Mouse (Mus musculus) liver, adult 2 months (tissue): ENCODE results near the gene Rmnd5a.

ENCODE experiments used
- CTCF ChIP-seq: fragments of 200-500 bp; IDR thresholded peaks from 2 replicates; pipeline ENCODE4 v1.5.1; 2011; ENCODE audit warnings: low read depth, low read length, control low read depth
- POLR2A ChIP-seq: fragments of 200-500 bp; IDR thresholded peaks from 2 replicates; pipeline ENCODE4 v1.6.1; 2011; ENCODE audit warnings: low read length, control low read depth; ENCODE audit not compliant: insufficient read depth; ENCODE audit errors: extremely low read depth

DNA sequence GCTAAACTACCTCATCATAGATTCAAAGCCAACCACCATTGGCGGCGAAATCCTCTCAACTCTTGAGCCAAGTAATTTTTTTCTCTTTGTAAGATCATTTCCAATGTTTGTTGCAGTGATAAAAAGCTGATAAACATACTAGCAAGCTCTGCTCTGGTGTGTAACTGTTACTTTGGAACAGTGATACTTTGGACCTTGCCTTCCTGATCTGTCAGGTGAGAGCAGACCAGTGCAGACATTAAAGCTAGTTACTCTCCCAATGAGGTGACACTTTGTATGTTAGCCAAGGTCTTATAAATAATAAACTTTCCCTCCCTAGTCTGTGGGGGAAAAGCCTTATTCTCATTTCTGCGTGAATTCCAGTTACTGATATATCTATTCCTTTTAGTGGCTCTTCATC is 35.2 kb upstream of the Rmnd5a start:
- no peak for TF ChIP-seq POLR2A
- TF ChIP-seq CTCF: no peak
